Mouse (Mus musculus) c-Kit-positive CD71-negative TER-119-negative erythroid progenitor cells, embryonic 14.5 days (primary cell): ENCODE results near the gene Trim10.

Source experiments
- DNase-seq: peaks from one replicate; pipeline ENCODE4 v3.0.0-alpha.2; 2013; ENCODE audit warnings: low read depth

Gene Trim10

GRCm38 (mm10) chr17:36912031-36912430 lies 42.7 kb downstream of the Trim10 start:
- no peak for DNase-seq

- DNase-seq: peak; percentile 64
Observed at GRCm38 (mm10) chr17:36914108-36914507, 44.7 kb downstream of the Trim10 start.

GRCm38 (mm10) chr17:36915076-36915475 lies 45.7 kb downstream of the Trim10 start:
- DNase-seq: peak; percentile 43

GRCm38 (mm10) chr17:36920239-36920638 lies 50.9 kb downstream of the Trim10 start:
- no peak for DNase-seq

- no peak for DNase-seq
Observed at GRCm38 (mm10) chr17:36922715-36923114, 53.3 kb downstream of the Trim10 start.

GRCm38 (mm10) chr17:36923491-36923890 lies 54.1 kb downstream of the Trim10 start:
- DNase-seq: no peak
